Mouse (Mus musculus): ENCODE results near the gene Gm20517.

GRCm38 (mm10) chr17:47646683-47647082, 35.3 kb downstream of the Gm20517 start:
- TF ChIP-seq CTCF (conservative IDR thresholded peaks at IDR 0.05; ENCODE audit: insufficient read depth, insufficient read length, low read depth, low read length) (peak; percentile 70), POLR2A (IDR thresholded peaks at IDR 0.05; ENCODE audit: low read depth, low read length) (no peak)
